Mouse (Mus musculus): ENCODE results near the gene Eif2b2. TPM values are rescaled to one million over a fixed set of nuclear protein-coding genes. Genes with fewer than 3 reads are reported as not detected.

The Eif2b2 gene
- polyA plus RNA-seq, 1 experiment, result 105 TPM

DNA sequence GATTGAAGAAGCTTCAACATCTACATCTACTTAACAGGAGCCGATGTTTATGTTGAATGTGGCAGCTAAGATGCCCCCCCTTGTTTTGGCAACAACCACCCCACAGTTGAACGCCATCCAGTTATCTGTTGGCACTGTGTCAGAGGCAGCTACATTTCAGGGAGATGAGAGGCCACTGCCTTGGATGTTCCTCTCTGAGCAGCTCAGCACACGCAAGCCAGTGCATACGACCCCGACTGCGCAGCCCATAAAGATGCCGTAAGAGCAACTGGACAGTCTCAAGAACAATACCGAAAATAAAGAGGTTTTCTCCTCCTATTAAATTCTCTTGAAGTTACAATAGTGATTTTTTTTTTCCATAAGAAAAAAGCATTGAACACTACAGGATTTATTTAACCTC, 45.2 kb downstream of the Eif2b2 start:
- Histone ChIP-seq H3K4me1 (ENCODE audit: control insufficient read depth, insufficient read depth, low read length) (peaks cover 2% of the 10 kb centered on the region; the same call in 1 of the 2 replicates), H3K27ac (ENCODE audit: insufficient read depth, low read length) (no peak overlapping the region), H3K4me3 (replicated peaks; ENCODE audit: insufficient read depth, low read depth, low read length) (no peak overlapping the region), H3K27me3 (ENCODE audit: control insufficient read depth, insufficient read depth, low read length) (no peaks in the 10 kb centered on the region)
- 19% methylated on average over 8 of the region's 8 CpGs for WGBS
- DNase-seq, result no peak
- no peak for TF ChIP-seq POLR2A (IDR thresholded peaks at IDR 0.05; ENCODE audit: borderline replicate concordance, insufficient read depth, low read length)
- no peak for TF ChIP-seq CTCF (IDR thresholded peaks at IDR 0.05; ENCODE audit: borderline replicate concordance, insufficient read depth, low read depth, low read length)

- no peak for TF ChIP-seq CTCF (IDR thresholded peaks at IDR 0.05; ENCODE audit: borderline replicate concordance, insufficient read depth, low read depth, low read length)
- TF ChIP-seq POLR2A (IDR thresholded peaks at IDR 0.05; ENCODE audit: borderline replicate concordance, insufficient read depth, low read length), result no peak
- Histone ChIP-seq H3K4me3 (replicated peaks; ENCODE audit: insufficient read depth, low read depth, low read length) (no peak overlapping the region), H3K4me1 (ENCODE audit: control insufficient read depth, insufficient read depth, low read length) (peaks cover 2% of the 10 kb centered on the region; the same call in 1 of the 2 replicates), H3K27me3 (ENCODE audit: control insufficient read depth, insufficient read depth, low read length) (no peaks in the 10 kb centered on the region), H3K27ac (ENCODE audit: insufficient read depth, low read length) (no peak overlapping the region)
- WGBS, result 39% methylated on average over 7 of the region's 7 CpGs
- no peak for DNase-seq
Measured at GRCm38 (mm10) chr12:85264940-85265339, 45.7 kb downstream of the Eif2b2 start.

DNA sequence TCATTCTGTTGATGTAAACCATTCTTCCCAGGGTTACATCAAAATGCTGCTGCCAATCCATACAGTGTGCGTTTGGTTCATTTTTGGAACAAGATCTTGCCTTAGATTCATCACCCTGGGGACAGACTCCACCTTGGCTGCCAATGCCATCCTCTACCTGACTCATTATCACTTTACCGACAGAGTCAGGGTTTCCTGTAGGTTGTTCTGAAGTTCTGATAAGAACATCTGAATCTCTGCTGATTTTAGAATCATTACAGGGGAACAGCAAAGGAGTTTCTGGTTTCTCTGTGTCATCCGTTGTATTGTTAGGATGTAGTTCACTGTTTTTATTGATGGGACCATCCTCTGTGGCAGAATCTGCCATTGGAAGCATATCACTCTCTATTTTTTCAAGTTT, 47.0 kb downstream of the Eif2b2 start:
- TF ChIP-seq CTCF (IDR thresholded peaks at IDR 0.05; ENCODE audit: borderline replicate concordance, insufficient read depth, low read depth, low read length) (no peak), POLR2A (IDR thresholded peaks at IDR 0.05; ENCODE audit: borderline replicate concordance, insufficient read depth, low read length) (no peak)
- peaks cover 2% of the 10 kb centered on the region; the same call in 1 of the 2 replicates for H3K4me1 ChIP-seq (ENCODE audit: control insufficient read depth, insufficient read depth, low read length)
- no peak overlapping the region for H3K4me3 ChIP-seq (replicated peaks; ENCODE audit: insufficient read depth, low read depth, low read length)
- H3K27ac ChIP-seq (ENCODE audit: insufficient read depth, low read length), result no peak overlapping the region
- H3K27me3 ChIP-seq (ENCODE audit: control insufficient read depth, insufficient read depth, low read length), result no peaks in the 10 kb centered on the region
- no peak for DNase-seq
- WGBS, result 90% methylated on average over 3 of the region's 3 CpGs

- 53% methylated on average over 3 of the region's 3 CpGs for WGBS
- TF ChIP-seq POLR2A (IDR thresholded peaks at IDR 0.05; ENCODE audit: borderline replicate concordance, insufficient read depth, low read length), result no peak
- TF ChIP-seq CTCF (IDR thresholded peaks at IDR 0.05; ENCODE audit: borderline replicate concordance, insufficient read depth, low read depth, low read length), result no peak
- peaks cover 2% of the 10 kb centered on the region; the same call in 1 of the 2 replicates for H3K4me1 ChIP-seq (ENCODE audit: control insufficient read depth, insufficient read depth, low read length)
Measured at GRCm38 (mm10) chr12:85269821-85270220, 50.5 kb downstream of the Eif2b2 start.

DNA sequence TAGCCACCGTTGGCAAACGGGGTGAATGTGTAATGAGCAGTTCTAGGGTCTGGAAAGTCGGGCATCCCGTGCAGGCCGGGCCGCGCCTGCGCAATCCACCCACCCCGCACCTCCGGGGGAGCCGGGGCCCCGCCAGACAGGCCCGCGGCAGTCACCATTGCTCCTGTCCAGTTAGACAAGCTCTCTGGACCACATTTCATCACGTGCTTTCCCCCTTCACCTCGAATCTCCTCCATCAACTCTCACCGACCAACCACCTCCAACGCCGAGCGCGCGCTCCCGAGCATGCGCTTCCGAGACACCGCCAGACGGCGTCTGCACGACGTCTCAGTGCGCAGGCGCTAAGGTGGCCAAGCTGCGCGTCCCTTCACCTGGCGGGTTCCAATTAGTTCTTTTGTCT, 51.0 kb downstream of the Eif2b2 start, which contains the start of gene Mlh3:
Gene Mlh3 (minus strand): TSS at position 281 of the 400 bp plus-strand sequence.
- DNase-seq, result peak; percentile 94 to 95
- peak; percentile 28; the same call in 1 of the 2 replicates for TF ChIP-seq CTCF (IDR thresholded peaks at IDR 0.05; ENCODE audit: borderline replicate concordance, insufficient read depth, low read depth, low read length)
- TF ChIP-seq POLR2A (IDR thresholded peaks at IDR 0.05; ENCODE audit: borderline replicate concordance, insufficient read depth, low read length), result peak; percentile 82
- H3K27me3 ChIP-seq (ENCODE audit: control insufficient read depth, insufficient read depth, low read length), result no peaks in the 10 kb centered on the region
- peaks cover under 1% of the 10 kb centered on the region; the same call in 1 of the 2 replicates for H3K4me1 ChIP-seq (ENCODE audit: control insufficient read depth, insufficient read depth, low read length)
- WGBS, result under 1% methylated on average over 35 of the region's 35 CpGs
- peak within 1 kb of the TSS; percentile 50 for H3K4me3 ChIP-seq (replicated peaks; ENCODE audit: insufficient read depth, low read depth, low read length)
- H3K27ac ChIP-seq (ENCODE audit: insufficient read depth, low read length), result peak within 1 kb of the TSS; percentile 18; the same call in 1 of the 2 replicates

More at GRCm38 (mm10) chr12:85269821-85270220, 50.5 kb downstream of the Eif2b2 start:
- DNase-seq, result no peak
- Histone ChIP-seq H3K27ac (ENCODE audit: insufficient read depth, low read length) (peak overlapping the region; percentile 18; the same call in 1 of the 2 replicates), H3K4me3 (replicated peaks; ENCODE audit: insufficient read depth, low read depth, low read length) (peak overlapping the region; percentile 50), H3K27me3 (ENCODE audit: control insufficient read depth, insufficient read depth, low read length) (no peaks in the 10 kb centered on the region)

GRCm38 (mm10) chr12:85271132-85271842, 52.0 kb downstream of the Eif2b2 start:
- Histone ChIP-seq H3K4me1 (ENCODE audit: control insufficient read depth, insufficient read depth, low read length) (no peaks in the 10 kb centered on the region), H3K27me3 (ENCODE audit: control insufficient read depth, insufficient read depth, low read length) (no peaks in the 10 kb centered on the region), H3K4me3 (replicated peaks; ENCODE audit: insufficient read depth, low read depth, low read length) (no peak overlapping the region), H3K27ac (ENCODE audit: insufficient read depth, low read length) (no peak overlapping the region)
- DNase-seq, result no peak
- no peak for TF ChIP-seq POLR2A (IDR thresholded peaks at IDR 0.05; ENCODE audit: borderline replicate concordance, insufficient read depth, low read length)
- no peak for TF ChIP-seq CTCF (IDR thresholded peaks at IDR 0.05; ENCODE audit: borderline replicate concordance, insufficient read depth, low read depth, low read length)
- WGBS, result 76% methylated on average over 7 of the region's 7 CpGs

- Histone ChIP-seq H3K4me3 (replicated peaks; ENCODE audit: insufficient read depth, low read depth, low read length) (no peak overlapping the region), H3K27ac (ENCODE audit: insufficient read depth, low read length) (no peak overlapping the region), H3K27me3 (ENCODE audit: control insufficient read depth, insufficient read depth, low read length) (no peaks in the 10 kb centered on the region), H3K4me1 (ENCODE audit: control insufficient read depth, insufficient read depth, low read length) (no peaks in the 10 kb centered on the region)
- 77% methylated on average over 4 of the region's 4 CpGs for WGBS
- no peak for TF ChIP-seq POLR2A (IDR thresholded peaks at IDR 0.05; ENCODE audit: borderline replicate concordance, insufficient read depth, low read length)
- no peak for TF ChIP-seq CTCF (IDR thresholded peaks at IDR 0.05; ENCODE audit: borderline replicate concordance, insufficient read depth, low read depth, low read length)
- no peak for DNase-seq
Measured at GRCm38 (mm10) chr12:85271843-85272206, 52.5 kb downstream of the Eif2b2 start.

DNA sequence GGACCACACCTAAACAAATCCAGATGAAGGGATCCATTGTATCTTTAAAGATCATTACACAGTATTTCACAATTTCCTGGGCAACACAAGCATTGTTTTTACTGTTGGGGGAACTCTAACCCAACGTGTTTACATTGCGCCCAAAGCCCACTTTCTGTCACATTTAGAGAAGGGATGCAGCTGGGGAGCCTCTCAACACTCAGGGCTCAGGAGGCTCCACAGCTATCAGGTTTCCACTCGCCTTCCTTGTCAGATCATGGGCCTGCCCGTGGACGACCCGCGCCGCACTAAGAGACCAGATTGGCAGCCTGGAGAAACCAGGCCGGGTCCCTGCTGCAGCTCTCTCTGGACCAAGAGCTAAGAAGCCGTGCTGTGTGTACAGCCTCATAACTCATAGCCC, 54.2 kb downstream of the Eif2b2 start:
- no peaks in the 10 kb centered on the region for H3K4me1 ChIP-seq (ENCODE audit: control insufficient read depth, insufficient read depth, low read length)
- WGBS, result 92% methylated on average over 10 of the region's 10 CpGs

More for the DNA sequence above, 54.2 kb downstream of the Eif2b2 start:
- H3K4me3 ChIP-seq (replicated peaks; ENCODE audit: insufficient read depth, low read depth, low read length), result no peak overlapping the region
- H3K27me3 ChIP-seq (ENCODE audit: control insufficient read depth, insufficient read depth, low read length), result no peaks in the 10 kb centered on the region
- no peak overlapping the region for H3K27ac ChIP-seq (ENCODE audit: insufficient read depth, low read length)
- no peak for DNase-seq
- TF ChIP-seq POLR2A (IDR thresholded peaks at IDR 0.05; ENCODE audit: borderline replicate concordance, insufficient read depth, low read length) (no peak), CTCF (IDR thresholded peaks at IDR 0.05; ENCODE audit: borderline replicate concordance, insufficient read depth, low read depth, low read length) (no peak)

Other genes starting within 250 kb of the Eif2b2 start
- 84.3 and 88.6 TPM in 2 replicates for gene Fcf1, start 248.6 kb upstream of the Eif2b2 start, polyA plus RNA-seq (2012; rRNA removed)
- gene Arel1, start 248.6 kb upstream of the Eif2b2 start, polyA plus RNA-seq (2012; rRNA removed), result 57.2 and 60.3 TPM in 2 replicates
- gene Ylpm1, start 223.2 kb upstream of the Eif2b2 start, polyA plus RNA-seq (2012; rRNA removed), result 62.4 and 64.0 TPM in 2 replicates
- 1.6 and 1.9 TPM in 2 replicates for gene Prox2, start 108.7 kb upstream of the Eif2b2 start, polyA plus RNA-seq (2012; rRNA removed)
- gene Dlst, start 108.6 kb upstream of the Eif2b2 start, polyA plus RNA-seq (2012; rRNA removed), result 180 and 185 TPM in 2 replicates
- gene Rps6kl1, start 68.2 kb upstream of the Eif2b2 start, polyA plus RNA-seq (2012; rRNA removed), result 35.2 and 36.5 TPM in 2 replicates
- gene Pgf, start 41.7 kb upstream of the Eif2b2 start, polyA plus RNA-seq (2012; rRNA removed), result 5.1 and 6.1 TPM in 2 replicates
- gene Mlh3, start 51.1 kb downstream of the Eif2b2 start, polyA plus RNA-seq (2012; rRNA removed), result 11.7 and 12.1 TPM in 2 replicates
- 77.8 and 88.8 TPM in 2 replicates for gene Acyp1, start 69.0 kb downstream of the Eif2b2 start, polyA plus RNA-seq (2012; rRNA removed)
- gene Zc2hc1c, start 69.1 kb downstream of the Eif2b2 start, polyA plus RNA-seq (2012; rRNA removed), result 0.95 and 1.1 TPM in 2 replicates
- gene Nek9, start 119.9 kb downstream of the Eif2b2 start, polyA plus RNA-seq (2012; rRNA removed), result 38.6 and 40.1 TPM in 2 replicates
- 174 and 178 TPM in 2 replicates for gene Tmed10, start 155.4 kb downstream of the Eif2b2 start, polyA plus RNA-seq (2012; rRNA removed)

Measured in cerebellum, adult 2 months (tissue).